Mouse (Mus musculus) ES-Bruce4 (cell line): Measurements from ENCODE around the gene Gna12.

Source experiments
- CTCF ChIP-seq: IDR thresholded peaks from one replicate; pipeline ENCODE4 v1.8.1; 2011; ENCODE audit warnings: low read depth, low read length
- EP300 ChIP-seq: IDR thresholded peaks from 2 replicates; pipeline ENCODE4 v1.6.1; 2011; ENCODE audit warnings: low read depth, low read length; ENCODE audit not compliant: insufficient read depth
- POLR2A ChIP-seq: IDR thresholded peaks from one replicate; pipeline ENCODE4 v1.8.1; 2011; ENCODE audit warnings: low read length; ENCODE audit not compliant: insufficient read depth

DNA sequence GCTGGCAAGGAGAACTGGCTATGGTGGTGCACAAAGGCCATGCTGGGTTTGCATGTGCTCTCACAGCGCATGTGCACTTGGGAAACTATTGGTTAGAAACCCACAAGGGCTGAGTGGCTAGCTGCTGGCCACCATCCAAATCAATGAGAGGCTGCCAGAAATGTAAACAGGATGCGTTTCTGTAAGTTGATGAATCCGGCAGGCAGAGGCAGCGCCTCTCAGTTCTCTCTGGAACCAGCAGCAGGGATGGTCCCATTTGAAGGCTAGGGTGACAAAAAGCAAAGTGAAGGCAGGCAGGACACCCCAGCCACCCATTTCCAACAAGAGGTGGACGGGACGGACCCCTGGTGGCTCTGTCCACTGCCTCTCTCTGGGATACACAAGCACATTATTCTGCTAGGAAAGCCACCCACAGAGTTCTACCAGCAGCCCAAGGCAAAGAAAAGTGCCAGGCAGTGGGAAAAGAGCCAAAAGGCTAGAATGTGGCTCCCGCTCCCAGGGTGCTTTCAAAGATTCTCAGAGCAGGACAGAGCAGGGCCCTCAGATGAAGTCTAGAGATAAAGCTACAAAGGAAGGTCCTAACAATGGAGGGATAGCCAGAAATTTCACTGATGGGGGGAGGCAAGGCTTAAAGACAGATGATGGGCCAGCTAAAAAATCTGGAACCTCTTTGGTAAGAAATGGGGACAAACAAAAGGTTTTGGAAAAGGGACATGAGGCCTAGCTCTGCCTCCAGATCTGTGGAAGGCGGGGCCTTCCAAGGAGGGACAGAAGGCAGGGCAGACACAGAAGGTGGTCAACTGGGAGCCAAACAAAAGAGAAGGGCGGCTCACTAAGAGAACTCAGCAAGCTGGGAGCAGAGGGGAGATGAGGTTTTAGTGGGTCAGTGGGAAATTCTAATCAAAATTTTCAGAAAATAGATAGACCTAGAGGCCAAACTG, 39.0 kb downstream of the Gna12 start:
- TF ChIP-seq POLR2A = no peak
- TF ChIP-seq EP300 = no peak
- no peak for TF ChIP-seq CTCF
